Mouse (Mus musculus) heart, postnatal 0 days (tissue): ENCODE data around the gene Kdm5a. TPM values are rescaled to one million over a fixed set of nuclear protein-coding genes. Genes with fewer than 3 reads are reported as not detected.
A peak's percentile ranks its signal among the peaks of the same experiment; 100 is the strongest.

Experiments
- ATAC-seq: fragments of 200-750 bp; cut with Nextera tagmentation; 2 replicates; pipeline ENCODE4 v1.8.0; 2017; ENCODE audit warnings: low read depth, moderate number of reproducible peaks, moderate library complexity; ENCODE audit not compliant: insufficient read depth
- DNase-seq: peaks from one replicate; pipeline ENCODE4 v3.0.0-alpha.2; 2016; ENCODE audit warnings: low spot score
- H3K27ac ChIP-seq: fragments of 300-500 bp; sonication (generic); 2 replicates; pipeline ENCODE4 v1.5.1; 2014; ENCODE audit warnings: low read depth, mild to moderate bottlenecking
- H3K27me3 ChIP-seq: fragments of 300-500 bp; sonication (generic); 2 replicates; pipeline ENCODE4 v1.6.1; 2014; ENCODE audit warnings: low read length, mixed read lengths; ENCODE audit not compliant: control insufficient read depth, insufficient read depth
- H3K36me3 ChIP-seq: fragments of 300-500 bp; sonication (generic); replicated peaks from 2 replicates; pipeline ENCODE4 v1.6.1; 2014; ENCODE audit warnings: low read length, mixed read lengths; ENCODE audit not compliant: control insufficient read depth, insufficient read depth
- H3K4me1 ChIP-seq: fragments of 300-500 bp; sonication (generic); 2 replicates; pipeline ENCODE4 v1.6.1; 2014; ENCODE audit warnings: antibody characterized with exemption; ENCODE audit not compliant: control insufficient read depth, insufficient read depth
- H3K4me2 ChIP-seq: fragments of 300-500 bp; sonication (generic); 2 replicates; pipeline ENCODE4 v1.6.1; 2014; ENCODE audit warnings: low read depth, mild to moderate bottlenecking, low read length, moderate library complexity
- H3K4me3 ChIP-seq: fragments of 300-500 bp; sonication (generic); 2 replicates; pipeline ENCODE4 v1.5.1; 2014; ENCODE audit warnings: low read depth, low read length
- H3K9ac ChIP-seq: fragments of 300-500 bp; sonication (generic); replicated peaks from 2 replicates; pipeline ENCODE4 v1.6.1; 2014; ENCODE audit warnings: low read depth, low read length, mixed read lengths
- H3K9me3 ChIP-seq: fragments of 300-500 bp; sonication (generic); replicated peaks from 2 replicates; pipeline ENCODE4 v1.6.1; 2016; ENCODE audit warnings: low read length; ENCODE audit not compliant: control insufficient read depth
- CTCF ChIP-seq: IDR thresholded peaks from 2 replicates; pipeline ENCODE4 v1.5.1; 2016; ENCODE audit warnings: antibody characterized with exemption, control low read depth, low read depth
- EP300 ChIP-seq: IDR thresholded peaks from 2 replicates; pipeline ENCODE4 v1.6.1; 2016; ENCODE audit warnings: antibody characterized with exemption, low read depth
- WGBS: fragments of 180-500 bp; shearing (Covaris S2); extraction: QIAGEN DNeasy Blood & Tissue Kit; methylation state at CpG from one replicate; pipeline ENCODE4 v1.1.7; 2014; 5-methylcytosine and 5-hydroxymethylcytosine counted together
- polyA plus RNA-seq: library from polyadenylated mRNA; unstranded; fragments of >200 nt; fragmentation: Nextera tagmentation; extraction: Ambion mirVana; gene quantifications from 2 replicates; pipeline ENCODE4 v1.2.1, GENCODE M21; 2015
- total RNA-seq: library from RNA; depleted of rRNA; stranded (reverse); fragments of >200 nt; gene quantifications from 2 replicates; pipeline ENCODE4 v1.2.3, GENCODE M21; 2014; ENCODE audit warnings: low replicate concordance

Kdm5a gene
- total and polyA plus RNA-seq, 2 experiments from 2014 or later = 21.5 to 34.6 TPM

DNA sequence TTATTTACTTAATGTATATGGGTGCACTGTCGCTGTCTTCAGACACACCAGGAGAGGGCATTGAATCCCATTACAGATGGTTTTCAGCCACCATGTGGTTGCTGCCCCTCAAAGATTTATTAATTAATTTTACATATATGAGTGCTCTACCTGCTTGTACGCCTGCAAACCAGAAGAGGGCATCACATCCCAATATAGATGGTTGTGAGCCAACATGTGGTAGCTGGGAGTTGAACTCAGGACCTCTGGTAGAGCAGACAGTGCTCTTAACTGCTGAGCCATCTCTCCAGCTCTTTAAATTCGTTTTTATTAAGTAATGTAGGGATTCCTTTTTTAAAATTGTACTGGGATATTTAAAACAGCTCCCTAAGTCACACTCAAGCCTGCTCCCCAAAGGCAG lies 105.3 kb downstream of the Kdm5a start:
- Histone ChIP-seq H3K36me3 (no peaks in the 10 kb centered on the region), H3K27ac (no peak overlapping the region), H3K9me3 (no peaks in the 10 kb centered on the region), H3K4me1 (peaks cover 17% of the 10 kb centered on the region), H3K9ac (no peak overlapping the region), H3K4me3 (no peak overlapping the region), H3K27me3 (peaks cover 6% of the 10 kb centered on the region; the same call in 1 of the 2 replicates), H3K4me2 (no peak overlapping the region)
- DNase-seq (peak; percentile 2), ATAC-seq (no peak)
- TF ChIP-seq CTCF (no peak), EP300 (no peak)
- 69% methylated on average over 3 of the region's 3 CpGs for WGBS

DNA sequence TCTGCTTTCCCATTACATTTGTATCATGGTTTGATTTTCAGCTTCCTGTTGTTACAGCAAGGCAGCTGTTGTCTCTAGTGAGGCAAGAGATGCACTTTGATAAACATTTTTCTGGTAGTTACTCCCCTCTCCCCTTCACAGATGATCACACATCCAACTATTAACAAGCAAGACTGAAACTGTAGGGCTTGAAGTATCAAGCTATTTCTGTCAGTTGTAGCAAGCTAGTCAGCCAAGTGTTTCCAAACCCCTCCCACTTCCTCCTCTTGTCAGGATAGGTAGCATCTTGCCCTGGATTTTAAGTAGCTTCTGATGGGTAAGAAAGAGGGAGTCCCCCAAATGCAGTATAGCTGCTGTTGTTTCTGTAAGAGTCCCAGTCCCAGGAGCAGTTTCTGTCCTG lies 105.8 kb downstream of the Kdm5a start:
- no peak overlapping the region for H3K27ac ChIP-seq
- H3K4me3 ChIP-seq = no peak overlapping the region
- no peaks in the 10 kb centered on the region for H3K9me3 ChIP-seq
- H3K4me2 ChIP-seq = no peak overlapping the region
- peak; percentile 4 for DNase-seq
- peaks cover 17% of the 10 kb centered on the region for H3K4me1 ChIP-seq
- peaks cover 1% of the 10 kb centered on the region; the same call in 1 of the 2 replicates for H3K27me3 ChIP-seq
- TF ChIP-seq EP300 = no peak
- no peak for TF ChIP-seq CTCF
- no peaks in the 10 kb centered on the region for H3K36me3 ChIP-seq
- H3K9ac ChIP-seq = no peak overlapping the region
- ATAC-seq = no peak

DNA sequence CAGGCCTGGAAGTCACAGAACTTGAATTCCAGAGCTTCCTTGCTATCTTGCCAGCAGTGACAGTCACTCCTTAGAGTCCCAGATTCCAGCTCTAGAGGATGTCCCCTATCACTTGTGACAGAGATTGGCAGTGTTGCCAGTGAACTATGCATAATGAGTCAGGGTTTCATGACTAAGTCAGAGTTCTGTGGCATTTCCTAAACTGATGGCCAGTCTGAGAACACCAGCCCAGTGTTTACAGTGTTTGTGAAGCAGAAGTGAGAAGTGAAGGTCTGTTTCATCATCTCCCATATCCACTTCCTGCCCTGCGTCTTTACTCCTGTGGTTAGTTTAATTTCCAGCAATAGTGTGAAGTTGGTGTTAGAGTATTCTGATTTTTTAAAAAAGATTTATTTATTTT lies 106.7 kb downstream of the Kdm5a start:
- H3K27ac ChIP-seq = no peak overlapping the region

DNA sequence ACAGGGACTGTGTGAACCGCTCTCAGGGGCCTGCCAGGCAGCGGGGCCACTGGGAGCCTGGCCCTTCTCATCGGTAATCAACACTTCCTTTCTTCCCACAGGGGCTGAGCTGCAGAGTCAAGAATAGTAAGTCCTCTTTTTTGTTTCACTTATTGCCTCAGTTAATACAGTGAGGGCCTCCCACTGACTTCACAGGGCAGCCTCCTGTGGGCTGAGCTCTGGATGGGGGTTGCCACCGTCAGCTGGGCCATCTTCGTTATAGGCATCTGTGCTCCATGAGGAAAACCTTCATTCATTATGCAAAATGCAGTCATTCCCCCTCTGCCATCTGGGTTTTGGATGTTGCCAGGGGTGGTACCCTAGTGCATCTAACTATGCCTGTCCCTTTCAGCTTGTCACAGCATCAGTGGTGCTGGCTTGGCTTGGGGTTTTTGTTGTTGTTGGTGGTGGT lies 108.1 kb downstream of the Kdm5a start:
- Histone ChIP-seq H3K4me2 (no peak overlapping the region), H3K27ac (no peak overlapping the region)

More for the DNA sequence above, 106.7 kb downstream of the Kdm5a start:
- H3K4me3 ChIP-seq = no peak overlapping the region
- no peaks in the 10 kb centered on the region for H3K36me3 ChIP-seq
- H3K27me3 ChIP-seq = no peaks in the 10 kb centered on the region
- no peak for TF ChIP-seq CTCF
- TF ChIP-seq EP300 = no peak
- no peak overlapping the region for H3K4me2 ChIP-seq
- WGBS = 67% methylated on average over 1 of the region's 1 CpGs
- peak; percentile 9 for DNase-seq
- no peak for ATAC-seq
- no peak overlapping the region for H3K9ac ChIP-seq
- no peaks in the 10 kb centered on the region for H3K9me3 ChIP-seq
- H3K4me1 ChIP-seq = peaks cover 17% of the 10 kb centered on the region

DNA sequence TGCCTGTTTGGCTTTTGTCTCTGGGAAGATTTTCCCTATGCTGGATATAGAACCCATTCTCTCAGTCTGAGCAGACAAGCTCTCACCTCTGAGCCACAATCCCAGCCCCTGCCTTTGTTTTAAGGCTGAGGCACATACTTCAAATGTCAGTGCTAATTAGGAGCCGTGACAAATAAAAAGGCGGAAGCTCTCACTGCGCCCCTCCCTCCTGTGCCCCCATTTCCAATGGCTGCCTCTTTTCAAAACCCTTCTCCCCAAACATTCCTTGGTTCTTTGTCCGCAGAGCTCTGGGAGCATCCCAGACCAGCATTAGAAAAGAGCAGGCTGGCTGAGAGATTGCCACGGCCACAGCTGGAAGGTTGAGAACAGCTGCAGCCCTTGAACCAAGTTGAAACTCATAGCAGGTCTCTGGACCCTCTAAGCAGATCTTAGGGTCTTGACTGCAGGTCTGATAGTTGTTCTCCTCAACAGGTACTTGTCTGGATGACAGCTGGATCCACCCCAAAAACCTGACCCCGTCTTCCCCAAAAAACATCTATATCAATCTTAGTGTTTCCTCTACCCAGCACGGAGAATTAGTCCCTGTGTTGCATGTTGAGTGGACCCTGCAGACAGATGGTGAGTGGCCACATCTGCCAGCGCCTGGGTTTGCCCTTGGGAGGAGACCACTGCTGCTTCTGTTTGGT lies 108.7 kb downstream of the Kdm5a start:
- H3K9ac ChIP-seq = no peak overlapping the region
- no peaks in the 10 kb centered on the region for H3K27me3 ChIP-seq
- 59% methylated on average over 8 of the region's 8 CpGs for WGBS
- TF ChIP-seq EP300 = no peak
- TF ChIP-seq CTCF = no peak
- no peak overlapping the region for H3K4me2 ChIP-seq
- H3K36me3 ChIP-seq = no peaks in the 10 kb centered on the region
- no peak overlapping the region for H3K4me3 ChIP-seq
- H3K27ac ChIP-seq = no peak overlapping the region
- H3K9me3 ChIP-seq = no peaks in the 10 kb centered on the region
- ATAC-seq = no peak
- DNase-seq = no peak
- peaks cover 17% of the 10 kb centered on the region for H3K4me1 ChIP-seq

More for the DNA sequence above, 108.1 kb downstream of the Kdm5a start:
- TF ChIP-seq EP300 = no peak
- ATAC-seq (0 out of 2 replicates have a peak, but pooled peaks have one; percentile 21), DNase-seq (no peak)
- Histone ChIP-seq H3K9ac (no peak overlapping the region), H3K36me3 (no peaks in the 10 kb centered on the region), H3K27me3 (no peaks in the 10 kb centered on the region), H3K9me3 (no peaks in the 10 kb centered on the region), H3K4me3 (no peak overlapping the region), H3K4me1 (peaks cover 17% of the 10 kb centered on the region)
- WGBS = 14% methylated on average over 5 of the region's 5 CpGs

DNA sequence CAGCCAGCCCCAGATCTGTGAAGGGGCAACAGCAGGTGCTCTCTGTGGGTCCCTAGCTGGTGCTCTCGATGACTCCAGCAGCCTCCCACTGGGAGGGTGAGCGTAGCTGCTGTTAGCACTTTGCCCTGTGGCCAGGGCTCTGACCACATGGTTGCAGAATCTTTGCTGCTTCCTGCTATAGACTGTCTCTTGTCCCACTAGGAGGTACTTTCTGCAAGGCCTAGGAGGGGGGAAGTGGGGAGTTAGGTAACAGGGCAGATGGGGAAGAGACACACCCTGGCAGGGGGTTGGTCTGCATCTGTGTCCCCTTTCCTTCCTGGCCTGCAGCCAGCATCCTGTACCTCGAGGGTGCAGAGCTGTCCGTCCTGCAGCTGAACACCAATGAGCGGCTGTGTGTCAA lies 109.5 kb downstream of the Kdm5a start:
- Histone ChIP-seq H3K36me3 (peaks cover 1% of the 10 kb centered on the region; the same call in 1 of the 2 replicates), H3K27ac (no peak overlapping the region), H3K9me3 (no peaks in the 10 kb centered on the region), H3K4me1 (peaks cover 17% of the 10 kb centered on the region), H3K4me2 (no peak overlapping the region), H3K27me3 (no peaks in the 10 kb centered on the region), H3K4me3 (no peak overlapping the region), H3K9ac (no peak overlapping the region)
- DNase-seq (no peak), ATAC-seq (0 out of 2 replicates have a peak, but pooled peaks have one; percentile 11)
- WGBS = 39% methylated on average over 5 of the region's 5 CpGs
- no peak for TF ChIP-seq EP300
- TF ChIP-seq CTCF = no peak
